Mouse (Mus musculus) midbrain, embryonic 14.5 days (tissue): Measurements from ENCODE around the gene Wdr82. TPM values are rescaled to one million over a fixed set of nuclear protein-coding genes. Genes with fewer than 3 reads are reported as not detected.

ENCODE experiments used
- ATAC-seq: fragments of 200-750 bp; cut with Nextera tagmentation; 2 replicates; pipeline ENCODE4 v1.8.0; 2017; ENCODE audit warnings: moderate number of reproducible peaks, moderate library complexity; ENCODE audit not compliant: low FRiP score, low TSS enrichment
- DNase-seq: peaks from one replicate; pipeline ENCODE4 v3.0.0-alpha.2; 2015
- H3K27ac ChIP-seq: fragments of 300-500 bp; sonication (generic); replicated peaks from 2 replicates; pipeline ENCODE4 v1.5.1; 2014; ENCODE audit warnings: mild to moderate bottlenecking, low read depth, low read length, moderate library complexity
- H3K27me3 ChIP-seq: fragments of 300-500 bp; sonication (generic); 2 replicates; pipeline ENCODE4 v1.6.1; 2014; ENCODE audit warnings: low read length, control low read depth, mixed read lengths; ENCODE audit not compliant: control insufficient read depth, insufficient read depth
- H3K36me3 ChIP-seq: fragments of 300-500 bp; sonication (generic); 2 replicates; pipeline ENCODE4 v1.6.1; 2014; ENCODE audit warnings: low read length, control low read depth; ENCODE audit not compliant: control insufficient read depth, insufficient read depth
- H3K4me1 ChIP-seq: fragments of 300-500 bp; sonication (generic); 2 replicates; pipeline ENCODE4 v1.6.1; 2014; ENCODE audit warnings: mild to moderate bottlenecking, antibody characterized with exemption, low read length, control low read depth; ENCODE audit not compliant: control insufficient read depth, insufficient read depth
- H3K4me2 ChIP-seq: fragments of 300-500 bp; sonication (generic); 2 replicates; pipeline ENCODE4 v1.6.1; 2014; ENCODE audit warnings: mild to moderate bottlenecking, low read length, moderate library complexity
- H3K4me3 ChIP-seq: fragments of 300-500 bp; sonication (generic); replicated peaks from 2 replicates; pipeline ENCODE4 v1.5.1; 2014; ENCODE audit warnings: low read depth, low read length
- H3K9ac ChIP-seq: fragments of 300-500 bp; sonication (generic); replicated peaks from 2 replicates; pipeline ENCODE4 v1.6.1; 2014; ENCODE audit warnings: mild to moderate bottlenecking, low read length, moderate library complexity
- H3K9me3 ChIP-seq: fragments of 300-500 bp; sonication (generic); 2 replicates; pipeline ENCODE4 v1.6.1; 2016; ENCODE audit warnings: low read length, control low read depth, mixed read lengths; ENCODE audit not compliant: control insufficient read depth
- WGBS: fragments of 180-500 bp; shearing (Covaris S2); extraction: QIAGEN DNeasy Blood & Tissue Kit; methylation state at CpG from one replicate; pipeline ENCODE4 v1.1.7; 2014; 5-methylcytosine and 5-hydroxymethylcytosine counted together
- polyA plus RNA-seq: library from polyadenylated mRNA; unstranded; fragments of >200 nt; fragmentation: Nextera tagmentation; extraction: Ambion mirVana; gene quantifications from 2 replicates; pipeline ENCODE4 v1.2.1, GENCODE M21; 2014

Wdr82 gene
- polyA plus RNA-seq, 1 experiment from 2014 or later: 54.0 TPM

- Histone ChIP-seq H3K4me3 (no peak overlapping the region), H3K36me3 (peaks cover 64% of the 10 kb centered on the region), H3K27me3 (no peaks in the 10 kb centered on the region), H3K4me1 (peaks cover 26% of the 10 kb centered on the region), H3K27ac (no peak overlapping the region), H3K4me2 (no peak overlapping the region), H3K9me3 (no peaks in the 10 kb centered on the region), H3K9ac (no peak overlapping the region)
- no peak for DNase-seq
- 95% methylated on average over 6 of the region's 6 CpGs for WGBS
- no peak for ATAC-seq
Observed at GRCm38 (mm10) chr9:106177799-106178198, 7.1 kb downstream of the Wdr82 start.

- H3K4me2 ChIP-seq: no peak overlapping the region
- peaks cover 11% of the 10 kb centered on the region for H3K4me1 ChIP-seq
- WGBS: 95% methylated on average over 2 of the region's 2 CpGs
- ATAC-seq: no peak
- no peak overlapping the region for H3K4me3 ChIP-seq
- no peaks in the 10 kb centered on the region for H3K9me3 ChIP-seq
- no peak overlapping the region for H3K27ac ChIP-seq
- peaks cover 81% of the 10 kb centered on the region for H3K36me3 ChIP-seq
- no peak for DNase-seq
- H3K27me3 ChIP-seq: no peaks in the 10 kb centered on the region
- H3K9ac ChIP-seq: no peak overlapping the region
Observed at GRCm38 (mm10) chr9:106179454-106179853, 8.7 kb downstream of the Wdr82 start.

GRCm38 (mm10) chr9:106179964-106180363, 9.2 kb downstream of the Wdr82 start:
- no peak overlapping the region for H3K9ac ChIP-seq
- H3K4me2 ChIP-seq: no peak overlapping the region
- H3K9me3 ChIP-seq: no peaks in the 10 kb centered on the region
- peaks cover 6% of the 10 kb centered on the region for H3K4me1 ChIP-seq
- DNase-seq (no peak), ATAC-seq (no peak)
- 94% methylated on average over 3 of the region's 3 CpGs for WGBS
- no peak overlapping the region for H3K4me3 ChIP-seq
- no peak overlapping the region for H3K27ac ChIP-seq
- no peaks in the 10 kb centered on the region for H3K27me3 ChIP-seq
- peaks cover 86% of the 10 kb centered on the region for H3K36me3 ChIP-seq

- no peak overlapping the region for H3K4me3 ChIP-seq
- no peaks in the 10 kb centered on the region for H3K4me1 ChIP-seq
- H3K27me3 ChIP-seq: no peaks in the 10 kb centered on the region
- H3K27ac ChIP-seq: no peak overlapping the region
- no peak for ATAC-seq
- WGBS: 95% methylated on average over 4 of the region's 4 CpGs
- no peaks in the 10 kb centered on the region for H3K9me3 ChIP-seq
- DNase-seq: no peak
- no peak overlapping the region for H3K4me2 ChIP-seq
- no peak overlapping the region for H3K9ac ChIP-seq
- peaks cover 97% of the 10 kb centered on the region for H3K36me3 ChIP-seq
Observed at GRCm38 (mm10) chr9:106182146-106182545, 11.4 kb downstream of the Wdr82 start.

- H3K4me2 ChIP-seq: no peak overlapping the region
- H3K9me3 ChIP-seq: no peaks in the 10 kb centered on the region
- WGBS: 93% methylated on average over 5 of the region's 5 CpGs
- no peak overlapping the region for H3K4me3 ChIP-seq
- ATAC-seq (no peak), DNase-seq (no peak)
- H3K4me1 ChIP-seq: no peaks in the 10 kb centered on the region
- peaks cover 99% of the 10 kb centered on the region for H3K36me3 ChIP-seq
- no peaks in the 10 kb centered on the region for H3K27me3 ChIP-seq
- no peak overlapping the region for H3K9ac ChIP-seq
- no peak overlapping the region for H3K27ac ChIP-seq
Observed at GRCm38 (mm10) chr9:106183996-106184395, 13.3 kb downstream of the Wdr82 start.

- 97% methylated on average over 1 of the region's 1 CpGs for WGBS
- ATAC-seq (no peak), DNase-seq (no peak)
- no peaks in the 10 kb centered on the region for H3K27me3 ChIP-seq
- no peak overlapping the region for H3K4me2 ChIP-seq
- no peak overlapping the region for H3K4me3 ChIP-seq
- H3K27ac ChIP-seq: no peak overlapping the region
- no peaks in the 10 kb centered on the region for H3K9me3 ChIP-seq
- peaks cover 10% of the 10 kb centered on the region for H3K4me1 ChIP-seq
- peaks cover 69% of the 10 kb centered on the region for H3K36me3 ChIP-seq
- H3K9ac ChIP-seq: no peak overlapping the region
Observed at GRCm38 (mm10) chr9:106191355-106191754, 20.6 kb downstream of the Wdr82 start.

GRCm38 (mm10) chr9:106192024-106192423, 21.3 kb downstream of the Wdr82 start:
- peaks cover 10% of the 10 kb centered on the region for H3K4me1 ChIP-seq
- no peak overlapping the region for H3K9ac ChIP-seq
- no peak overlapping the region for H3K4me3 ChIP-seq
- WGBS: 94% methylated on average over 8 of the region's 8 CpGs
- no peak for DNase-seq
- 0 out of 2 replicates have a peak overlapping the region, but pooled peaks have one; percentile 8 for H3K27ac ChIP-seq
- no peaks in the 10 kb centered on the region for H3K27me3 ChIP-seq
- ATAC-seq: no peak
- H3K4me2 ChIP-seq: no peak overlapping the region
- peaks cover 62% of the 10 kb centered on the region for H3K36me3 ChIP-seq
- no peaks in the 10 kb centered on the region for H3K9me3 ChIP-seq

GRCm38 (mm10) chr9:106192998-106193397, 22.3 kb downstream of the Wdr82 start:
- no peak overlapping the region for H3K4me2 ChIP-seq
- H3K4me3 ChIP-seq: no peak overlapping the region
- H3K9ac ChIP-seq: no peak overlapping the region
- H3K36me3 ChIP-seq: peaks cover 52% of the 10 kb centered on the region
- ATAC-seq (no peak), DNase-seq (no peak)
- H3K4me1 ChIP-seq: peaks cover 10% of the 10 kb centered on the region
- WGBS: 94% methylated on average over 1 of the region's 1 CpGs
- no peak overlapping the region for H3K27ac ChIP-seq
- no peaks in the 10 kb centered on the region for H3K27me3 ChIP-seq
- H3K9me3 ChIP-seq: no peaks in the 10 kb centered on the region

GRCm38 (mm10) chr9:106193930-106194807, 23.4 kb downstream of the Wdr82 start:
- Histone ChIP-seq H3K4me3 (no peak overlapping the region), H3K9ac (no peak overlapping the region), H3K4me2 (no peak overlapping the region), H3K4me1 (peaks cover 11% of the 10 kb centered on the region), H3K36me3 (peaks cover 41% of the 10 kb centered on the region), H3K9me3 (no peaks in the 10 kb centered on the region), H3K27ac (no peak overlapping the region), H3K27me3 (no peaks in the 10 kb centered on the region)
- 93% methylated on average over 8 of the region's 8 CpGs for WGBS
- ATAC-seq (no peak), DNase-seq (no peak)
